In genomic region chr2:31720783-31721182, GRCm38 (mm10) we compare ENCODE assay signal across 11 mouse cellular contexts. TPM values are rescaled to one million over a fixed set of nuclear protein-coding genes. Genes with fewer than 3 reads are reported as not detected.
DNase-seq lines count a peak whose midpoint lies in the region; ATAC-seq and TF ChIP-seq lines count a peak whose summit lies in the region.
"Had no signal": no experiment of that assay in that cellular context is flagged by ENCODE, and none has a peak within 500 bp of the region (broad histone marks: within the 10 kb centered on the region; RNA-seq: fewer than 3 reads in every experiment).

No protein-coding gene starts in this region.

- H3K4me3 ChIP-seq in forebrain, postnatal 0 days (ENCODE audit: low read depth, low read length), result no peak overlapping the region
- H3K4me3 ChIP-seq in forebrain, embryonic 11.5 days (ENCODE audit: low read depth, low read length), result no peak overlapping the region
- no peak overlapping the region for H3K4me3 ChIP-seq in left cerebral cortex, adult 2 months
- H3K4me3 ChIP-seq in MEL (ENCODE audit: control insufficient read depth in 1 of 2, insufficient read depth in 1 of 2, low read depth in 2 of 2, low read length in 2 of 2), result no peak overlapping the region
- no peak overlapping the region for H3K4me3 ChIP-seq in limb, embryonic 10.5 days
- H3K4me3 ChIP-seq: forebrain, embryonic 15.5 days; hindbrain, embryonic 15.5 days; limb, embryonic 13.5 days had no signal

- no peak for TF ChIP-seq POLR2A in MEL (IDR thresholded peaks at IDR 0.05; ENCODE audit: control insufficient read depth in 1 of 2, insufficient read depth in 1 of 2, low read depth in 1 of 2, low read length in 2 of 2, poor library complexity in 1 of 2)

- no peak overlapping the region for H3K9ac ChIP-seq in forebrain, postnatal 0 days
- H3K9ac ChIP-seq in forebrain, embryonic 11.5 days (ENCODE audit: low read length), result no peak overlapping the region
- H3K9ac ChIP-seq in MEL (ENCODE audit: control insufficient read depth, low read depth, low read length, poor library complexity, severe bottlenecking), result no peak overlapping the region
- H3K9ac ChIP-seq: forebrain, embryonic 15.5 days; hindbrain, embryonic 15.5 days; limb, embryonic 13.5 days had no signal

- TF ChIP-seq RAD21 in MEL (IDR thresholded peaks at IDR 0.05; ENCODE audit: low read depth, low read length), result peak; percentile 4

- intact Hi-C loops in left cerebral cortex, adult 2 months (cut with DNase I), result no loop called here

- WGBS in forebrain, postnatal 0 days, result 58% methylated on average over 4 of the region's 4 CpGs
- WGBS in forebrain, embryonic 11.5 days, result 63% methylated on average over 4 of the region's 4 CpGs
- WGBS in limb, embryonic 10.5 days, result 66% methylated on average over 4 of the region's 4 CpGs

- no peaks in the 10 kb centered on the region for H3K9me3 ChIP-seq in forebrain, postnatal 0 days (ENCODE audit: low read length)
- H3K9me3 ChIP-seq in forebrain, embryonic 11.5 days (ENCODE audit: control insufficient read depth, low read length), result no peaks in the 10 kb centered on the region
- no peaks in the 10 kb centered on the region for H3K9me3 ChIP-seq in MEL (replicated peaks; ENCODE audit: insufficient read depth, low read length)
- H3K9me3 ChIP-seq in limb, embryonic 10.5 days (replicated peaks), result no peaks in the 10 kb centered on the region
- H3K9me3 ChIP-seq: forebrain, embryonic 15.5 days; hindbrain, embryonic 15.5 days; limb, embryonic 13.5 days had no signal

- DNase-seq in forebrain, postnatal 0 days, result peak; percentile 24
- no peak for DNase-seq in forebrain, embryonic 11.5 days (ENCODE audit: low spot score)
- no peak for DNase-seq in left cerebral cortex, adult 2 months (ENCODE audit: extremely low spot score in 1 of 2, low spot score in 2 of 2)
- DNase-seq in left cerebral cortex, adult 11 months (ENCODE audit: low spot score), result no peak
- peak; percentile 51 for DNase-seq in MEL (ENCODE audit: low read depth, low spot score)
- no peak for DNase-seq in right cerebral cortex, postnatal 36 days (ENCODE audit: low spot score in 2 of 2)
- no peak for DNase-seq in limb, embryonic 10.5 days (ENCODE audit: low spot score)

- H3K79me2 ChIP-seq in MEL (ENCODE audit: control insufficient read depth, insufficient read depth, low read length, poor library complexity), result no peaks in the 10 kb centered on the region

- peak; percentile 51 for TF ChIP-seq CTCF in forebrain, postnatal 0 days (IDR thresholded peaks at IDR 0.05; ENCODE audit: low read depth)
- peak; percentile 58 for TF ChIP-seq CTCF in left cerebral cortex, adult 2 months (IDR thresholded peaks at IDR 0.05)
- TF ChIP-seq CTCF in MEL (IDR thresholded peaks at IDR 0.05 in 2 of 3, conservative IDR thresholded peaks at IDR 0.05 in 1 of 3; ENCODE audit: control insufficient read depth in 1 of 3, insufficient read depth in 1 of 3, low read depth in 2 of 3, low read length in 3 of 3, poor library complexity in 1 of 3, severe bottlenecking in 1 of 3), result peak in 2 of 3 experiments; percentile 32 to 52; a peak in 4 of 6 replicates

- H3K27me3 ChIP-seq in forebrain, postnatal 0 days (ENCODE audit: insufficient read depth, low read length), result no peaks in the 10 kb centered on the region
- H3K27me3 ChIP-seq in forebrain, embryonic 11.5 days (ENCODE audit: control insufficient read depth, insufficient read depth, low read length), result no peaks in the 10 kb centered on the region
- H3K27me3 ChIP-seq in MEL (ENCODE audit: control insufficient read depth in 1 of 2, insufficient read depth in 2 of 2, low read length in 2 of 2), result no peaks in the 10 kb centered on the region
- no peaks in the 10 kb centered on the region for H3K27me3 ChIP-seq in limb, embryonic 10.5 days (ENCODE audit: low read depth, poor library complexity, severe bottlenecking)
- H3K27me3 ChIP-seq: forebrain, embryonic 15.5 days; hindbrain, embryonic 15.5 days; limb, embryonic 13.5 days had no signal

- no peak overlapping the region for H3K27ac ChIP-seq in forebrain, postnatal 0 days (ENCODE audit: low read depth, low read length)
- no peak overlapping the region for H3K27ac ChIP-seq in forebrain, embryonic 11.5 days (ENCODE audit: low read depth, low read length)
- no peak overlapping the region for H3K27ac ChIP-seq in left cerebral cortex, adult 2 months
- no peak overlapping the region for H3K27ac ChIP-seq in MEL (ENCODE audit: control insufficient read depth, low read depth, low read length)
- H3K27ac ChIP-seq in limb, embryonic 10.5 days, result no peak overlapping the region
- H3K27ac ChIP-seq: hindbrain, embryonic 15.5 days; limb, embryonic 13.5 days had no signal

- no peak for ATAC-seq in forebrain, postnatal 0 days
- no peak for ATAC-seq in forebrain, embryonic 11.5 days (replicated peaks; ENCODE audit: low FRiP score)
- ATAC-seq in megakaryocyte progenitor cell, adult 5-6 weeks (replicated peaks; ENCODE audit: poor library complexity), result peak; percentile 63
- ATAC-seq: forebrain, embryonic 15.5 days had no signal

- H3K36me3 ChIP-seq in forebrain, postnatal 0 days (ENCODE audit: insufficient read depth), result no peaks in the 10 kb centered on the region
- no peaks in the 10 kb centered on the region for H3K36me3 ChIP-seq in forebrain, embryonic 11.5 days (ENCODE audit: control insufficient read depth, insufficient read depth, low read length)
- peaks cover 0 to 7% of the 10 kb centered on the region in 2 experiments; a peak in 2 of 4 replicates for H3K36me3 ChIP-seq in MEL (ENCODE audit: control insufficient read depth in 1 of 2, insufficient read depth in 2 of 2, low read length in 2 of 2)
- no peaks in the 10 kb centered on the region for H3K36me3 ChIP-seq in limb, embryonic 10.5 days
- H3K36me3 ChIP-seq: forebrain, embryonic 15.5 days; hindbrain, embryonic 15.5 days; limb, embryonic 13.5 days had no signal

- no peak overlapping the region for H3K4me2 ChIP-seq in forebrain, postnatal 0 days (ENCODE audit: low read depth)
- no peak overlapping the region for H3K4me2 ChIP-seq in forebrain, embryonic 11.5 days (ENCODE audit: low read depth, low read length, severe bottlenecking)
- H3K4me2 ChIP-seq: forebrain, embryonic 15.5 days; hindbrain, embryonic 15.5 days; limb, embryonic 13.5 days had no signal

- TF ChIP-seq EP300 in MEL (IDR thresholded peaks at IDR 0.05; ENCODE audit: low read depth in 1 of 2, low read length in 2 of 2), result no peak

- no peaks in the 10 kb centered on the region for H3K4me1 ChIP-seq in forebrain, postnatal 0 days (ENCODE audit: insufficient read depth)
- H3K4me1 ChIP-seq in forebrain, embryonic 11.5 days (replicated peaks; ENCODE audit: control insufficient read depth, insufficient read depth, low read length), result no peaks in the 10 kb centered on the region
- peaks cover 4 to 5% of the 10 kb centered on the region in 2 experiments; a peak in 3 of 4 replicates for H3K4me1 ChIP-seq in MEL (ENCODE audit: control insufficient read depth in 1 of 2, insufficient read depth in 2 of 2, low read length in 2 of 2)
- no peaks in the 10 kb centered on the region for H3K4me1 ChIP-seq in limb, embryonic 10.5 days
- H3K4me1 ChIP-seq: forebrain, embryonic 15.5 days; hindbrain, embryonic 15.5 days had no signal

TF ChIP-seq in MEL, 35 proteins besides CTCF, POLR2A, EP300 and RAD21:
- TF ChIP-seq SMC3 (IDR thresholded peaks at IDR 0.05; ENCODE audit: low read depth, low read length) (peak; percentile 42), ETS1 (IDR thresholded peaks at IDR 0.05; ENCODE audit: low read depth, low read length) (no peak)

RNA-seq across cellular contexts. Expression of gene Abl1, which starts 32.6 kb away (rescaled TPM):
- 48.1 and 54.0 TPM in 2 replicates for total RNA-seq in forebrain, postnatal 0 days (2014; rRNA removed)
- 12.4 and 12.5 TPM in 2 replicates for polyA plus RNA-seq in forebrain, postnatal 0 days (2015; fragmentation: Nextera tagmentation; extraction: Ambion mirVana)
- polyA plus RNA-seq in forebrain, embryonic 11.5 days (2014; fragmentation: Nextera tagmentation; extraction: Ambion mirVana), result 53.2 and 56.7 TPM in 2 replicates
- total RNA-seq in left cerebral cortex, adult 2 months (2021), result 10 to 100 TPM; 41.0 to 43.2 TPM
- 19.8 and 21.3 TPM in 2 replicates for total RNA-seq in MEL (2012; rRNA removed)
- polyA plus RNA-seq in MEL (2012; ENCODE audit: insufficient read depth in 1 of 2, insufficient read length in 2 of 2, low read depth in 1 of 2, low replicate concordance in 2 of 2, missing spikeins in 1 of 2), result 10 to 100 TPM in 1 of 2 experiments, not detected in 1; 47.1 TPM
- 25.1 and 32.6 TPM in 2 replicates for total RNA-seq in megakaryocyte progenitor cell, adult 5-6 weeks (2015)
- 20.0 and 24.3 TPM in 2 replicates for total RNA-seq in megakaryocyte progenitor cell, adult 5-6 weeks (2017)
- 65.0 and 70.5 TPM in 2 replicates for polyA plus RNA-seq in limb, embryonic 10.5 days (2016; fragmentation: Nextera tagmentation; extraction: Ambion mirVana)

RNA-seq across cellular contexts. Expression of gene Exosc2, which starts 50.3 kb away (rescaled TPM):
- total RNA-seq in forebrain, postnatal 0 days (2014; rRNA removed), result 33.4 and 41.9 TPM in 2 replicates
- polyA plus RNA-seq in forebrain, postnatal 0 days (2015; fragmentation: Nextera tagmentation; extraction: Ambion mirVana), result 28.4 and 34.0 TPM in 2 replicates
- polyA plus RNA-seq in forebrain, embryonic 11.5 days (2014; fragmentation: Nextera tagmentation; extraction: Ambion mirVana), result 72.2 and 76.0 TPM in 2 replicates
- 10 to 100 TPM; 21.3 to 22.8 TPM for total RNA-seq in left cerebral cortex, adult 2 months (2021)
- total RNA-seq in MEL (2012; rRNA removed), result 138 and 172 TPM in 2 replicates
- 100 to 1,000 TPM; 128 to 219 TPM for polyA plus RNA-seq in MEL (2012; ENCODE audit: insufficient read depth in 1 of 2, insufficient read length in 2 of 2, low read depth in 1 of 2, low replicate concordance in 2 of 2, missing spikeins in 1 of 2)
- 46.7 and 48.2 TPM in 2 replicates for total RNA-seq in megakaryocyte progenitor cell, adult 5-6 weeks (2015)
- 74.1 and 74.6 TPM in 2 replicates for total RNA-seq in megakaryocyte progenitor cell, adult 5-6 weeks (2017)
- 113 and 131 TPM in 2 replicates for polyA plus RNA-seq in limb, embryonic 10.5 days (2016; fragmentation: Nextera tagmentation; extraction: Ambion mirVana)

Comparison
In these comparisons a context has a peak if more than half of its experiments do, and no peak if none do; other contexts are left out.
1. DNase-seq: peak in forebrain, postnatal 0 days (single experiment) and MEL (single experiment); none in forebrain, embryonic 11.5 days (single experiment), left cerebral cortex, adult 2 months (0 of 2), left cerebral cortex, adult 11 months (single experiment), right cerebral cortex, postnatal 36 days (0 of 2) and limb, embryonic 10.5 days (single experiment).
2. Peak in every context shown above with its lines, with median percentiles within 50 percentile points of each other: CTCF ChIP-seq.